Mouse (Mus musculus): Measurements from ENCODE around the gene Isoc2a. TPM values are rescaled to one million over a fixed set of nuclear protein-coding genes. Genes with fewer than 3 reads are reported as not detected.

Isoc2a gene
- polyA plus RNA-seq, 1 experiment from 2014 or later, result 1.2 TPM

DNA sequence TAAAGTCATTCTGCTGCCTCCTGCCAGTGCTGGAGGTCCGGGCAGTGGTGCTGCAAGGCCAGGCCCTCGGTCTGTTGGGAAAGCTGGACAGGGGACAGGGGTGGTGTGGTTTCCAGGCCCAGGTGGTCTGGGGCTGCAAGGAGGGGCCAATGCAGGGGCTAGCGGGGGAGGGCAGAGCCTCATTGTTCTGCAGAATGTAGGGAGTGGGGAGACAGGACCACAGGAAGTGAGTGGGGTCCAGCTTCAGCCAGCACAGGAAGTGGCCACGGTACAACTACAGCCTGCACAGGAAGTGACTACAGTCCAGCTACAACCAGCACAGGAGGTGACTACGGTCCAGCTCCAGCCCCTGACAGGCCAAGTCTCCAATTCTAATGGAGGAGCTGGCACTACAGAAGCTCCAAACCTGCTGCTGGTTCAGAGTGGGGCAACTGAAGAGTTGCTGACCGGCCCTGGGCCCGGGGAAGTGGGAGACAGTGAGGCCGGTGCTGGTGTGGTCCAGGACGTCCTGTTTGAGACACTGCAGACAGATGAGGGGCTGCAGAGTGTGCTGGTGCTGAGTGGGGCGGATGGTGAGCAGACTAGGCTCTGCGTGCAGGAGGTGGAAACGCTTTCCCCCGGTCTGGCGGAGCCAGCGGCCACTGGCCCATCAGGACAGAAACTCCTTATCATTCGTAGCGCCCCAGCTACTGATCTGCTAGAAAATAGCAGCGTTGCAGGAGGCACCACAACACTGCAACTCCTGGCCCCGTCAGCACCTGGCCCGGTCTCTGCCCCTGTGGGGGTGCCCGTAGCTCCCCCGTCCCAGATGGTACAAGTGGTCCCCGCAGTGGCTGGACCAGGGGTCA is 44.2 kb downstream of the Isoc2a start:
- no peak overlapping the region for H3K4me3 ChIP-seq
- peak overlapping the region; percentile 94; the same call in 1 of the 2 replicates for H3K27ac ChIP-seq
- ATAC-seq (ENCODE audit: low FRiP score, low read depth), result no peak
- peak overlapping the region; percentile 16; the same call in 1 of the 2 replicates for H3K4me2 ChIP-seq (replicated peaks)
- H3K9me3 ChIP-seq, result no peaks in the 10 kb centered on the region
- H3K4me1 ChIP-seq, result peaks cover 64% of the 10 kb centered on the region
- H3K36me3 ChIP-seq, result peaks cover 43% of the 10 kb centered on the region
- peak overlapping the region; percentile 8; the same call in 1 of the 2 replicates for H3K9ac ChIP-seq
- H3K27me3 ChIP-seq, result no peaks in the 10 kb centered on the region
- 56% methylated on average over 23 of the region's 23 CpGs for WGBS

DNA sequence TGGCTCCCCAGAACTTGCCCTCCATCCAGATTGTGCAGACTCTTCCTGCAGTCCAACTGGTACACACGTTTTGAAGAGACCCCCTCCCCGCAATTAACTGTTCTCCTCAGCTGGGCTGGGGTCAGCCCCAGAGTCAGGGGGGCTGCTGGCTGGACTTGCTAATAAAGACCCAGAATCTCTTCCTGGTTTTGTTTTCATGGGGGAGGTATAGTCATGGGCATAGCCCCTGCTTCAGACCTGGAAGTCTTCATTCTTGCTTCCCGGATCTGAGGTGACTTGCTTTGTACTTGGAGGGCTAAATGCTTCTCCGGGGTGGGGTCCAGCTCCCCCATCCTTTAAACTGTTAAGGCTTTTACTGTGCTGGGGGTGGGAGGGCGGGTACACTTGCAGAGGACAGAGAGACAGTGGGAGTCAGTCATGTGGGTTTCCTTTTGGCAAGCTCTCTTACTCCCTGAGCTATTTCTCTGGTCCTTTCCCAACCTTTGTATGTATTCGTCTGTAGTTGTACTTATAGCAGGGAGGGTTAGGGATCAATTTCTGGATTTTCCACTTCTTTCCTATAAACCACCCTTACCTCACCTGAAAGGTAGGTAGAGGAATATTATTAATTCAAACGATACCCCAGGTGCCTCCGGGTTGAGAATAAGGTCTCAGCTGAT is 45.0 kb downstream of the Isoc2a start, which contains the start of gene Nat14:
TSS of gene Nat14 (plus strand) at position 205 of the 659 bp plus-strand sequence.
- Histone ChIP-seq H3K36me3 (peaks cover 43% of the 10 kb centered on the region), H3K4me1 (peaks cover 64% of the 10 kb centered on the region), H3K27ac (peak within 1 kb of the TSS; percentile 94), H3K4me2 (replicated peaks) (peak within 1 kb of the TSS; percentile 87), H3K4me3 (peak within 1 kb of the TSS; percentile 42), H3K27me3 (no peaks in the 10 kb centered on the region), H3K9ac (peak within 1 kb of the TSS; percentile 62), H3K9me3 (no peaks in the 10 kb centered on the region)
- WGBS, result 31% methylated on average over 8 of the region's 8 CpGs
- no peak for ATAC-seq (ENCODE audit: low FRiP score, low read depth)

- Histone ChIP-seq H3K9me3 (no peaks in the 10 kb centered on the region), H3K27me3 (no peaks in the 10 kb centered on the region), H3K4me1 (peaks cover 67% of the 10 kb centered on the region), H3K9ac (peak overlapping the region; percentile 62), H3K36me3 (peaks cover 41% of the 10 kb centered on the region), H3K4me2 (replicated peaks) (peak overlapping the region; percentile 87), H3K27ac (peak overlapping the region; percentile 94), H3K4me3 (peak overlapping the region; percentile 42)
- under 1% methylated on average over 14 of the region's 14 CpGs for WGBS
- peak; percentile 46 for ATAC-seq (ENCODE audit: low FRiP score, low read depth)
Measured at GRCm38 (mm10) chr7:4922508-4922907, 45.6 kb downstream of the Isoc2a start.

GRCm38 (mm10) chr7:4922931-4923565 is 46.1 kb downstream of the Isoc2a start:
- ATAC-seq (ENCODE audit: low FRiP score, low read depth), result peak; percentile 10; the same call in 1 of the 2 replicates
- peak overlapping the region; percentile 94 for H3K27ac ChIP-seq
- no peaks in the 10 kb centered on the region for H3K27me3 ChIP-seq
- H3K4me3 ChIP-seq, result peak overlapping the region; percentile 42
- H3K36me3 ChIP-seq, result peaks cover 36% of the 10 kb centered on the region
- peaks cover 73% of the 10 kb centered on the region for H3K4me1 ChIP-seq
- H3K9ac ChIP-seq, result peak overlapping the region; percentile 62
- H3K4me2 ChIP-seq (replicated peaks), result peak overlapping the region; percentile 87
- H3K9me3 ChIP-seq, result no peaks in the 10 kb centered on the region
- WGBS, result 2% methylated on average over 14 of the region's 14 CpGs

DNA sequence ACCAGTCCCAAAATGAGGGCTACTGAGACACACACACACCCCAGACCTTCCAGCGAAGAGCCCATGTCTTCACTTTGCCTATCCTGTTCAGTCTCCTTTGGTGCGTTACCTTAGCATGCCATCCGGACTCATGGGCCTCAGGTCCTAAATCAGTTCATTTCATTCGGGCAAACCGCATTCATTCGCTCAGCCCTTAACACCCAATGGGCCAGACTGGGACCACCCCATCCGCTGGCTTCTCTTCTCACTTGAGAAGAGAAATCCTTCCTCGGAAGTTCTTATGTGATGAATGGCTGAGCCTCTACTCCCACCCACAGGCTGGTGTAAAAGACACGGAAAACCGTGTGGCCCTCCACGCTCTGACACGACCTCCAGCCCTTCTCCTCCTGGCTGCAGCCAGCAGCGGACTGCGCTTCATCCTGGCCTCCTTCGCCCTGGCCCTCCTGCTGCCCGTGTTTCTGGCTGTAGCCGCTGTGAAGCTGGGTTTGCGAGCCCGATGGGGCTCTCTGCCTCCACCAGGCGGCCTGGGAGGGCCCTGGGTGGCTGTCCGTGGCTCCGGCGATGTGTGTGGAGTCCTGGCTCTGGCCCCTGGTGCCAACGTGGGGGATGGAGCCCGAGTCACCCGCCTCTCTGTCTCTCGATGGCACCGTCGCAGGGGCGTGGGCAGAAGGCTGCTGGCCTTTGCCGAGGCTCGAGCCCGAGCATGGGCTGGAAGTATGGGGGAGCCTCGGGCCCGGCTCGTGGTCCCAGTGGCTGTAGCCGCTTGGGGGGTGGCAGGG is 46.8 kb downstream of the Isoc2a start:
- peak overlapping the region; percentile 42 for H3K4me3 ChIP-seq
- H3K4me2 ChIP-seq (replicated peaks), result peak overlapping the region; percentile 87
- H3K27me3 ChIP-seq, result no peaks in the 10 kb centered on the region
- ATAC-seq (ENCODE audit: low FRiP score, low read depth), result no peak
- H3K27ac ChIP-seq, result peak overlapping the region; percentile 94
- peak overlapping the region; percentile 67 for H3K9ac ChIP-seq
- 5% methylated on average over 37 of the region's 37 CpGs for WGBS
- H3K4me1 ChIP-seq, result peaks cover 73% of the 10 kb centered on the region
- no peaks in the 10 kb centered on the region for H3K9me3 ChIP-seq
- H3K36me3 ChIP-seq, result peaks cover 29% of the 10 kb centered on the region

GRCm38 (mm10) chr7:4924483-4924882 is 47.5 kb downstream of the Isoc2a start:
- peak overlapping the region; percentile 42; the same call in 1 of the 2 replicates for H3K4me3 ChIP-seq
- H3K9me3 ChIP-seq, result no peaks in the 10 kb centered on the region
- no peak for ATAC-seq (ENCODE audit: low FRiP score, low read depth)
- peak overlapping the region; percentile 87 for H3K4me2 ChIP-seq (replicated peaks)
- H3K36me3 ChIP-seq, result peaks cover 22% of the 10 kb centered on the region
- H3K9ac ChIP-seq, result peak overlapping the region; percentile 67
- WGBS, result 1% methylated on average over 4 of the region's 4 CpGs
- peaks cover 73% of the 10 kb centered on the region for H3K4me1 ChIP-seq
- H3K27ac ChIP-seq, result peak overlapping the region; percentile 94
- H3K27me3 ChIP-seq, result no peaks in the 10 kb centered on the region

GRCm38 (mm10) chr7:4924891-4925301 is 47.9 kb downstream of the Isoc2a start:
- H3K36me3 ChIP-seq, result peaks cover 18% of the 10 kb centered on the region
- H3K27ac ChIP-seq, result peak overlapping the region; percentile 94
- WGBS, result 0% methylated on average over 3 of the region's 4 CpGs
- H3K4me3 ChIP-seq, result no peak overlapping the region
- peak overlapping the region; percentile 50 for H3K9ac ChIP-seq
- H3K4me2 ChIP-seq (replicated peaks), result peak overlapping the region; percentile 87
- H3K9me3 ChIP-seq, result no peaks in the 10 kb centered on the region
- peaks cover 73% of the 10 kb centered on the region for H3K4me1 ChIP-seq
- no peaks in the 10 kb centered on the region for H3K27me3 ChIP-seq
- peak; percentile 44 for ATAC-seq (ENCODE audit: low FRiP score, low read depth)

- ATAC-seq (ENCODE audit: low FRiP score, low read depth), result peak; percentile 41
- Histone ChIP-seq H3K9me3 (no peaks in the 10 kb centered on the region), H3K4me1 (peaks cover 73% of the 10 kb centered on the region), H3K27me3 (no peaks in the 10 kb centered on the region), H3K9ac (peak within 1 kb of the TSS; percentile 67), H3K4me3 (peak within 1 kb of the TSS; percentile 18), H3K36me3 (peaks cover 9% of the 10 kb centered on the region), H3K27ac (peak within 1 kb of the TSS; percentile 94), H3K4me2 (replicated peaks) (peak within 1 kb of the TSS; percentile 87)
- WGBS, result 12% methylated on average over 4 of the region's 6 CpGs
Measured at GRCm38 (mm10) chr7:4925441-4926381, 48.8 kb downstream of the Isoc2a start, which contains the start of gene Ssc5d. Gene Ssc5d (plus strand): TSS chr7:4925785.

DNA sequence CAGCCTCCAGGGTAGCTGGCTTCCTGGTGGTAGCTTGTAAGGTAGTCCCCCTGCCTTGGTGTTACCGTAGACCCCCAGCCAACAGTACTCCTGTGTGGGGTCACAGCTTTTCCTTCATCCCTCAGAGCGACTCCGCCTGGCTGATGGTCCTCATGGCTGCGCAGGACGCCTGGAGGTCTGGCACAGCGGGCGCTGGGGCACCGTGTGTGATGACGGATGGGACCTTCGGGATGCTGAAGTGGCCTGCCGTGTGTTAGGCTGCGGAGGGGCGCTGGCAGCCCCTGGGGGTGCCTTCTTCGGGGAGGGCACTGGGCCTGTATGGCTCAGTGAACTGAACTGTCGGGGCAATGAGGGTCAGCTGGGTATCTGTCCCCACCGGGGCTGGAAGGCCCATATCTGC is 49.9 kb downstream of the Isoc2a start:
- Histone ChIP-seq H3K9me3 (no peaks in the 10 kb centered on the region), H3K4me2 (replicated peaks) (peak overlapping the region; percentile 87), H3K9ac (peak overlapping the region; percentile 50; the same call in 1 of the 2 replicates), H3K27me3 (no peaks in the 10 kb centered on the region), H3K27ac (peak overlapping the region; percentile 94; the same call in 1 of the 2 replicates), H3K4me1 (peaks cover 62% of the 10 kb centered on the region), H3K36me3 (no peaks in the 10 kb centered on the region), H3K4me3 (peak overlapping the region; percentile 8; the same call in 1 of the 2 replicates)
- 64% methylated on average over 16 of the region's 16 CpGs for whole genome bisulfite sequencing
- no peak for ATAC-seq (ENCODE audit: low FRiP score, low read depth)

- Histone ChIP-seq H3K9ac (0 out of 2 replicates have a peak overlapping the region, but pooled peaks have one; percentile 0), H3K4me1 (peaks cover 53% of the 10 kb centered on the region)
Measured at GRCm38 (mm10) chr7:4927711-4928110, 50.8 kb downstream of the Isoc2a start.

More at GRCm38 (mm10) chr7:4927711-4928110, 50.8 kb downstream of the Isoc2a start:
- H3K4me3 ChIP-seq, result no peak overlapping the region
- H3K4me2 ChIP-seq (replicated peaks), result peak overlapping the region; percentile 87
- H3K27ac ChIP-seq, result peak overlapping the region; percentile 94; the same call in 1 of the 2 replicates
- H3K9me3 ChIP-seq, result no peaks in the 10 kb centered on the region
- H3K36me3 ChIP-seq, result no peaks in the 10 kb centered on the region
- no peak for ATAC-seq (ENCODE audit: low FRiP score, low read depth)
- WGBS, result 53% methylated on average over 8 of the region's 8 CpGs
- H3K27me3 ChIP-seq, result no peaks in the 10 kb centered on the region

Data from limb, embryonic 13.5 days (tissue).